Comparison of ENCODE assay signal across 11 mouse cellular contexts in genomic region chr3:63294791-63295190, GRCm38 (mm10). TPM values are rescaled to one million over a fixed set of nuclear protein-coding genes. Genes with fewer than 3 reads are reported as not detected.
A peak's percentile ranks its signal among the peaks of the same experiment; 100 is the strongest.
DNase-seq lines count a peak whose midpoint lies in the region; ATAC-seq lines count a peak whose summit lies in the region.
"Had no signal": no experiment of that assay in that cellular context is flagged by ENCODE, and none has a peak within 500 bp of the region (broad histone marks: within the 10 kb centered on the region; RNA-seq: fewer than 3 reads in every experiment).

No protein-coding gene starts in this region.

- H3K4me2 ChIP-seq in heart, embryonic 11.5 days, result peak overlapping the region; percentile 94
- H3K4me2 ChIP-seq in forebrain, embryonic 15.5 days (replicated peaks), result peak overlapping the region; percentile 100
- H3K4me2 ChIP-seq in limb, embryonic 15.5 days, result peak overlapping the region; percentile 94

- H3K27me3 ChIP-seq in heart, embryonic 11.5 days (ENCODE audit: control insufficient read depth, insufficient read depth, low read length), result no peaks in the 10 kb centered on the region
- H3K27me3 ChIP-seq in forebrain, embryonic 15.5 days, result peaks cover 9% of the 10 kb centered on the region; the same call in 1 of the 2 replicates
- H3K27me3 ChIP-seq in limb, embryonic 15.5 days, result no peaks in the 10 kb centered on the region

- H3K4me1 ChIP-seq in heart, embryonic 11.5 days (ENCODE audit: control insufficient read depth, insufficient read depth, low read length), result peaks cover 3% of the 10 kb centered on the region; the same call in 1 of the 2 replicates
- H3K4me1 ChIP-seq in forebrain, embryonic 15.5 days, result peaks cover 10% of the 10 kb centered on the region; the same call in 1 of the 2 replicates
- H3K4me1 ChIP-seq in limb, embryonic 15.5 days, result no peaks in the 10 kb centered on the region
- H3K4me1 ChIP-seq: liver, embryonic 15.5 days had no signal

- peak overlapping the region; percentile 78 for H3K9ac ChIP-seq in heart, embryonic 11.5 days (ENCODE audit: low read depth, low read length)
- peak overlapping the region; percentile 65; the same call in 1 of the 2 replicates for H3K9ac ChIP-seq in forebrain, embryonic 15.5 days (replicated peaks)
- H3K9ac ChIP-seq in limb, embryonic 15.5 days, result no peak overlapping the region
- H3K9ac ChIP-seq: liver, embryonic 15.5 days had no signal

- no peaks in the 10 kb centered on the region for H3K9me3 ChIP-seq in heart, embryonic 11.5 days (replicated peaks; ENCODE audit: control insufficient read depth, low read length)
- no peaks in the 10 kb centered on the region for H3K9me3 ChIP-seq in forebrain, embryonic 15.5 days
- no peaks in the 10 kb centered on the region for H3K9me3 ChIP-seq in limb, embryonic 15.5 days
- H3K9me3 ChIP-seq: liver, embryonic 15.5 days had no signal

- whole genome bisulfite sequencing in heart, embryonic 11.5 days (ENCODE audit: insufficient replicate concordance), result 34% methylated on average over 4 of the region's 4 CpGs
- WGBS in forebrain, embryonic 15.5 days, result 42% methylated on average over 4 of the region's 4 CpGs
- WGBS in limb, embryonic 15.5 days, result 45% methylated on average over 4 of the region's 4 CpGs

- H3K36me3 ChIP-seq in heart, embryonic 11.5 days (ENCODE audit: control insufficient read depth, insufficient read depth, low read length), result no peaks in the 10 kb centered on the region
- no peaks in the 10 kb centered on the region for H3K36me3 ChIP-seq in forebrain, embryonic 15.5 days
- no peaks in the 10 kb centered on the region for H3K36me3 ChIP-seq in limb, embryonic 15.5 days
- H3K36me3 ChIP-seq: liver, embryonic 15.5 days had no signal

- no peak for DNase-seq in heart, adult 9 months (ENCODE audit: low spot score in 2 of 2)
- DNase-seq in ES-CJ7 (ENCODE audit: low read depth, low spot score), result peak; percentile 33
- DNase-seq in gastrocnemius, postnatal 25 days, result no peak
- no peak for DNase-seq in ovary, postnatal 14 days (ENCODE audit: low spot score)
- no peak for DNase-seq in cerebellum, postnatal 14 days

- 0 out of 2 replicates have a peak overlapping the region, but pooled peaks have one; percentile 73 for H3K27ac ChIP-seq in heart, embryonic 11.5 days (ENCODE audit: low read depth, low read length)
- no peak overlapping the region for H3K27ac ChIP-seq in forebrain, embryonic 15.5 days (replicated peaks)
- peak overlapping the region; percentile 97 for H3K27ac ChIP-seq in limb, embryonic 15.5 days
- H3K27ac ChIP-seq: liver, embryonic 15.5 days had no signal

- no peak for ATAC-seq in heart, embryonic 11.5 days (replicated peaks; ENCODE audit: insufficient number of reproducible peaks, low FRiP score, low TSS enrichment)
- ATAC-seq in forebrain, embryonic 15.5 days (replicated peaks), result no peak
- no peak for ATAC-seq in limb, embryonic 15.5 days (ENCODE audit: insufficient number of reproducible peaks, low FRiP score, low TSS enrichment, low read depth)

- peak overlapping the region; percentile 77 for H3K4me3 ChIP-seq in heart, embryonic 11.5 days (ENCODE audit: low read depth, low read length)
- peak overlapping the region; percentile 69; the same call in 1 of the 2 replicates for H3K4me3 ChIP-seq in forebrain, embryonic 15.5 days
- peak overlapping the region; percentile 78 for H3K4me3 ChIP-seq in limb, embryonic 15.5 days
- H3K4me3 ChIP-seq: erythroblast, embryonic 14.5 days had no signal

RNA-seq across cellular contexts. Expression of gene Mme, which starts 53.5 kb away (rescaled TPM):
- polyA plus RNA-seq in heart, embryonic 11.5 days (2014; fragmentation: Nextera tagmentation; extraction: Ambion mirVana), result 10.8 and 11.5 TPM in 2 replicates
- 2.6 and 3.3 TPM in 2 replicates for polyA plus RNA-seq in forebrain, embryonic 15.5 days (2015; fragmentation: Nextera tagmentation; extraction: Ambion mirVana)
- 37.0 and 42.8 TPM in 2 replicates for polyA plus RNA-seq in limb, embryonic 15.5 days (2015; fragmentation: Nextera tagmentation; extraction: Ambion mirVana)
- 1 to 10 TPM; 3.2 to 4.7 TPM for total RNA-seq in gastrocnemius, postnatal 25 days (2021)
- polyA plus RNA-seq: C2C12; erythroblast, embryonic 14.5 days had no signal
